8 mouse cellular contexts compared by ENCODE assay signal in the genomic region with DNA sequence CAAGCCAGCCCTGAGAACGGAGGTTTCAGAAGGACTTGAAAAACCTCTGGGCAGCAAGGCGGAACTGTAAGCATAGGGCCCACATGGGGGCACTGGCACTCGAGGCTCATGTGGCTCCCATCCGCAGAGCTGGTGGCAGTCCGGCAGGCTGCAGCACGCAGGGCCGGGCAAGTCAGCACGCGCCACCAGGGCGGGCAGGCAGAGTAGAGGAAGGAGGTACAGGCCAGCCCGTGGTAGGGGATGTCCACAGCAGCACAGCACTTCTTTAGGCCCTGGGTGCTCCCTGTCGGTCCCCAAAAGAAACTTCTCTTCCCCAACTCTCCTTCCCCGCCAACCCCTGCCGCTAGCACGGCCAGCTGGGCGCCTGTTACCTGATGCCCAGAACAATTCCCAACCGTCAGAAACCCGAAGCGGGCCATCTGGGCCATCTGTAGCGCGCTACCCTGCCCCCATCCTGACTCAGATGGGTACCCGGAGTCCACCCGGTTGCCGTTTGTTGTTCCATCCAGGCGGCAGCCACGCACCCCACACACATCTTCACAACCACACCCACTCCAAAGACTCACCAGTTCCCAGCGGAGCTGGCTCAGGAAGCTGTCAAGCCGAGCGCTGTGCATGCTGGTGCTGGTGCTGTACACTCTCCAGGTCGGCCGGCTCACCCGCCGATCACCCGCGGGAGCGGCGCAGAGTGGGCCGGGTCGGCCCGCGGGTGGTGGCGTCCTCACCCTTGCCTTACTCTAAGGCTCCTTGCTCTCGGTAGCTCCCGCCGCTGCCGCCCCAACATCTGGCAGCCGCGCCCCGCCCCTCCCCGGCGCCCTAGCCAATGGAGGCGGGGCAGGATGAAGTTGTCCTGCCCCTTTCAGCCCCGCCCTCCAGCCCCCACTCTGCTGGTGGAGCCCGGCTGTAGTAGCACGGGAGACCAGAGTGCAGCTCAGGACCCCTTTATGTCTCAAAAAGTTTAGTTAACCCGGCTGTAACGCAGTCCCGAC. TPM values are rescaled to one million over a fixed set of nuclear protein-coding genes. Genes with fewer than 3 reads are reported as not detected.
DNase-seq lines count a peak whose midpoint lies in the region; ATAC-seq lines count a peak whose summit lies in the region.

A gene (minus strand): TSS at position 749 of the 989 bp plus-strand sequence.

- peak within 1 kb of the TSS; percentile 80 for H3K4me3 ChIP-seq in intestine, embryonic 14.5 days (ENCODE audit: low read depth, low read length)
- peak within 1 kb of the TSS; percentile 68 for H3K4me3 ChIP-seq in midbrain, embryonic 10.5 days

- H3K36me3 ChIP-seq in intestine, embryonic 14.5 days (ENCODE audit: control insufficient read depth, insufficient read depth, low read length): 0 out of 2 replicates have a peak, but pooled peaks cover 5% of the 10 kb centered on the region
- H3K36me3 ChIP-seq in midbrain, embryonic 10.5 days: no peaks in the 10 kb centered on the region

- peak within 1 kb of the TSS; percentile 74 for H3K9ac ChIP-seq in intestine, embryonic 14.5 days (ENCODE audit: low read length)

- H3K4me1 ChIP-seq in intestine, embryonic 14.5 days (replicated peaks; ENCODE audit: control insufficient read depth, insufficient read depth, low read length): peaks cover 26% of the 10 kb centered on the region
- H3K4me1 ChIP-seq in midbrain, embryonic 10.5 days: peaks cover 56% of the 10 kb centered on the region

- no peaks in the 10 kb centered on the region for H3K27me3 ChIP-seq in intestine, embryonic 14.5 days (replicated peaks; ENCODE audit: control insufficient read depth, insufficient read depth, low read length)
- peaks cover 39% of the 10 kb centered on the region for H3K27me3 ChIP-seq in midbrain, embryonic 10.5 days (ENCODE audit: low read depth, poor library complexity, severe bottlenecking)

- no peaks in the 10 kb centered on the region for H3K9me3 ChIP-seq in intestine, embryonic 14.5 days (ENCODE audit: control insufficient read depth, low read length)
- H3K9me3 ChIP-seq in midbrain, embryonic 10.5 days (replicated peaks): no peaks in the 10 kb centered on the region

- peak within 1 kb of the TSS; percentile 65 for H3K4me2 ChIP-seq in intestine, embryonic 14.5 days (ENCODE audit: low read length)

- H3K27ac ChIP-seq in intestine, embryonic 14.5 days (ENCODE audit: low read depth): peak within 1 kb of the TSS; percentile 100
- H3K27ac ChIP-seq in midbrain, embryonic 10.5 days (replicated peaks): peak within 1 kb of the TSS; percentile 75

- 1% methylated on average over 57 of the region's 58 CpGs for WGBS in intestine, embryonic 14.5 days
- under 1% methylated on average over 58 of the region's 58 CpGs for WGBS in midbrain, embryonic 10.5 days

- intact Hi-C loops in gastrocnemius, postnatal 36 days (cut with DNase I): loop anchor here (2.0 kb wide), 1 partner anchor 83 kb away; no protein-coding TSS in a partner anchor
- intact Hi-C loops in left cerebral cortex, postnatal 4 days (cut with DNase I): loop anchor here (5.0 kb wide), 1 partner anchor 83 kb away; no protein-coding TSS in a partner anchor

- peak; percentile 73 for ATAC-seq in intestine, embryonic 14.5 days (replicated peaks; ENCODE audit: low FRiP score, low TSS enrichment, low read depth)

- DNase-seq in adrenal gland, adult 8-10 months: peak; percentile 81
- DNase-seq in embryo, embryonic 11.5 days (ENCODE audit: low read depth, low spot score): peak; percentile 82
- peak; percentile 90 for DNase-seq in gastrocnemius, postnatal 36 days
- DNase-seq in intestine, embryonic 14.5 days (ENCODE audit: low spot score): peak; percentile 91
- DNase-seq in left cerebral cortex, postnatal 4 days: peak; percentile 73
- DNase-seq in midbrain, embryonic 10.5 days (ENCODE audit: low spot score): peak; percentile 86
- peak; percentile 75 for DNase-seq in skeletal muscle tissue, adult 2 months (ENCODE audit: low read depth, low spot score)
- peak; percentile 89 for DNase-seq in yolk sac, embryonic 10.5 days (ENCODE audit: low spot score)

RNA-seq across cellular contexts. Expression of the gene that starts here (rescaled TPM):
- 1 to 10 TPM; 4.7 to 6.0 (median 5.0) TPM for total RNA-seq in adrenal gland, adult 8-10 months (2022)
- total RNA-seq in gastrocnemius, postnatal 36 days (2021): 1 to 10 TPM; 1.6 to 2.8 TPM
- 58.7 and 62.4 TPM in 2 replicates for polyA plus RNA-seq in intestine, embryonic 14.5 days (2014; fragmentation: Nextera tagmentation; extraction: Ambion mirVana)
- 10 to 100 TPM in 1 of 2 experiments, 1 to 10 TPM in 1; 9.4 to 10.4 TPM for total RNA-seq in left cerebral cortex, postnatal 4 days (2021)
- polyA plus RNA-seq in midbrain, embryonic 10.5 days (2016; fragmentation: Nextera tagmentation; extraction: Ambion mirVana): 29.7 and 32.1 TPM in 2 replicates

Comparison
In these comparisons a context has a peak if more than half of its experiments do, and no peak if none do; other contexts are left out.
1. Peak in every context shown above with its lines: DNase-seq, ATAC-seq, H3K4me3 ChIP-seq and H3K27ac ChIP-seq.